Mouse (Mus musculus) spleen, adult 2 months (tissue): ENCODE measurements around the gene Cdh23.

ENCODE experiments used
- CTCF ChIP-seq: fragments of 200-500 bp; IDR thresholded peaks from 2 replicates; pipeline ENCODE4 v1.5.1; 2011; ENCODE audit warnings: mild to moderate bottlenecking, inconsistent platforms; ENCODE audit not compliant: insufficient read depth, insufficient read length, insufficient replicate concordance; ENCODE audit errors: extremely low read depth
- POLR2A ChIP-seq: fragments of 200-500 bp; IDR thresholded peaks from 2 replicates; pipeline ENCODE4 v1.6.1; 2011; ENCODE audit warnings: low read depth, low read length, inconsistent platforms

DNA sequence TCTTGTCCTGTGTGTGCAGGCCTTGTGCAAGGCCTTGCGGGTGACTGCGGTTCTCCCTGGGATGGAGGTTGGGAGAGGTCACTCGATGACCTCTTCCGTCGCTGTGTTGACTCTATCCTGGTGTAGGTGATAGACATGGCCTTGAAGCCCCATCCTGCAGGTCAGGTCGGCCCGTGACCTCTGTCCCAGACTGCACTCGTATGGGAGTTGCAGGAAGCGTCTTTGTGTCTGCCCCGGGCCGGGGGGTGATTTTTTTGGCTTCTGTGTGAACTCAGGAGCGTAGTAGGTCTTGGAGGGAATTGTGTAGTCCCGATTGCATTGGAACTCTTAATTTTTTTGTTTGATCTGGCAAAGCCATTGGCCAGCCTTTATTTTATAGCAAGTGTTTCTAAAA, 418.3 kb downstream of the Cdh23 start:
- TF ChIP-seq CTCF (no peak), POLR2A (no peak)
